Mouse (Mus musculus): ENCODE results near the gene Ccdc182.

Ccdc182 gene

GRCm38 (mm10) chr11:88328813-88329595 is 35.1 kb downstream of the Ccdc182 start:
- no peak for DNase-seq (ENCODE audit: low spot score)

GRCm38 (mm10) chr11:88330799-88331198 is 36.9 kb downstream of the Ccdc182 start:
- DNase-seq (ENCODE audit: low spot score) = peak; percentile 37

DNA sequence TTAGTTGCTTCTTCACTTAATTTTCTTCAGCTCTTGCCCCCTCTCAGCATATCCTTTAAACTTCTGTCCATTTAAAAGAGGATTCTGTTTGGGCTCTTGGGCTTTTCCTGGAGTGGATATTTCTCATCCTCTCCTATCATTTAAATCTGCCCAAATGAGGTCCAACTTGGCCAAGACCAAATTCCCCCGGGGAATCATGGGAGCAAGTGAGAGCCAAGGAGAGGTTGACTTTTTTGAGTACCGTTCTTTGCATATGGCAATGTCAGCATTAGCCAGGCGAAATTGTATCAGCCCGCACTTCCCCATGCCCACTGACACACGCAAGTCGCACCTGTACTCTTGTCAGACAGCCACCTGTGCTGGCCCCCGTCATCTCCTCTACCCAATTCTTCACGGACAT is 37.9 kb downstream of the Ccdc182 start:
- no peak for DNase-seq (ENCODE audit: low spot score)

DNA sequence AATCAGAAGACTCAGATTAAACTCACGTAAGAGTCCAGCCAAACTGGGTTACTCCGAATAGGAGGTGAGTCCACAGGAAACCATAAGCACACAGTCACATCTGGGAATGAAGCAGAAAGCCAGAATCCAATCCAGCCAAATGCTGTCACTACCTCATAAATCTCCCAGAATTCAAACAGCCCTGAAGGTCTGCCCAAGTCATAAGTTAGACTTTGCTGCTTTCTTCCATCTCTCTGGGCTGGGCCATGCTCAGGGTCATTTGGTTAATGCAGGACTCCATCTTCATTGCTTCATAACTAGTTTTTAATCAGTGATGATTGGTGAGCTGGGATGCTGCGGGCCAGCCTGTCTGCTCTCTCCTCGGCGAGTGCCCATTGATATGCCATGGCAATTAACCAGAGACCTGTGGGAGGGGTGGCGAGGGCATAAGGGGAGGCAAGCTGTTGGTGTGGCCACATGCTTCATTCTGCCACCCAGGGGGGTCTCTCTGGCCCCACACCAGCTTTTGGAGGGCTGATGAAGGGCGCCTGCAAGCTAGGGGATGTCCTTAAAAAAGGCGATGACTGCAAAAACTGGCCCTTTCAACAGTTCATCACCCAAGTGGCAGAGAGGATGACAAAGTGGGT is 38.6 kb downstream of the Ccdc182 start:
- DNase-seq (ENCODE audit: low spot score) = no peak

DNA sequence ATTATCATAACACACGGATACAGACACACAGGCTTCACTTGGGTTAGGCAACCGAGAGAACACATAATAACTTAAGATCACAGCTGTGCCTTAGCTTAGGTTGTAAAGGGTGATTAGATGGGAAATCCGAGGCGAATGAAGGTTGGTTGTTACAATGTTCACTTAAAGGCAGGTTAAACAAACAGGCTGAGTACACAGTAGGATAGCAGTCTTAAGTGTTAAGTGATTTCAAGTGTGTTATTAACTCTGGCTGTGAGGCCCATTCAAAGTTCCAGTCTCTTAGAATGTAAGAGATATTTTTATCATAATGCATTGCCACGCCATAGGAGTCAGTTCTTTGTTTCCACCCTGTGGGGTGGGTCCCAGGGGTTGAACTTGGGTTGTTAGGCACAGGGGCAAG is 41.0 kb downstream of the Ccdc182 start:
- peak; percentile 12 for DNase-seq (ENCODE audit: low spot score)

DNA sequence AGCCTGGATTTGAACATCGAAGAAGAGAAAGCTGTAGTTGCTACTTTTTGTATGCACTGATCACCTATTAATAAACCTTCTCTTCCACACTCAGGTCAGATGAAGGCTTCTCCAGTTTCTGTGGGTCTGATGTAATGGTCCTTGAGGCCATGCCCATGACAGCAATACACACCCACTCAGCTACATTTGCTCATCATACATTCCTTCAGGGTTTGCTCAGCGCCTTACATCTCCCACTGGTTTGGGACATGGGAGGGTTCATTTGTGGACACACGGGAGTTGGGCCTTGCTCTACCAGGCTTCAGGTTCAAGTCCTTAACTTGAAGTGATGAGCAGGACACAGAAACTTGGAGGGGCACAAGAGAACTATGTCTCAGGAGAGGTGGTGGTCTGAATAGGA is 44.1 kb downstream of the Ccdc182 start:
- no peak for DNase-seq (ENCODE audit: low spot score)
